In genomic region chr13:62926479-62926878, GRCm38 (mm10) we compare ENCODE assay signal across 9 mouse cellular contexts. TPM values are rescaled to one million over a fixed set of nuclear protein-coding genes. Genes with fewer than 3 reads are reported as not detected.
DNase-seq lines count a peak whose midpoint lies in the region; ATAC-seq and TF ChIP-seq lines count a peak whose summit lies in the region.
"Had no signal": no experiment of that assay in that cellular context is flagged by ENCODE, and none has a peak within 500 bp of the region (broad histone marks: within the 10 kb centered on the region; RNA-seq: fewer than 3 reads in every experiment).

No protein-coding gene starts in this region.

- H3K36me3 ChIP-seq in embryonic facial prominence, embryonic 10.5 days (replicated peaks), result no peaks in the 10 kb centered on the region
- no peaks in the 10 kb centered on the region for H3K36me3 ChIP-seq in intestine, postnatal 0 days (ENCODE audit: control insufficient read depth, insufficient read depth)
- no peaks in the 10 kb centered on the region for H3K36me3 ChIP-seq in limb, embryonic 15.5 days
- H3K36me3 ChIP-seq in neural tube, embryonic 15.5 days, result no peaks in the 10 kb centered on the region
- H3K36me3 ChIP-seq in forebrain, embryonic 12.5 days (replicated peaks), result no peaks in the 10 kb centered on the region
- H3K36me3 ChIP-seq: neural tube, embryonic 13.5 days had no signal

- peak; percentile 82 for TF ChIP-seq CTCF in intestine, postnatal 0 days (IDR thresholded peaks at IDR 0.05; ENCODE audit: low read depth)

- no peak overlapping the region for H3K9ac ChIP-seq in intestine, postnatal 0 days (ENCODE audit: low read depth, low read length)
- H3K9ac ChIP-seq in limb, embryonic 15.5 days, result no peak overlapping the region
- H3K9ac ChIP-seq in neural tube, embryonic 15.5 days (replicated peaks), result no peak overlapping the region
- H3K9ac ChIP-seq in forebrain, embryonic 12.5 days, result no peak overlapping the region
- H3K9ac ChIP-seq: neural tube, embryonic 13.5 days had no signal

- no peak overlapping the region for H3K27ac ChIP-seq in embryonic facial prominence, embryonic 10.5 days (replicated peaks)
- H3K27ac ChIP-seq in intestine, postnatal 0 days (ENCODE audit: low read depth, low read length), result no peak overlapping the region
- H3K27ac ChIP-seq in limb, embryonic 15.5 days, result peak overlapping the region; percentile 62; the same call in 1 of the 2 replicates
- no peak overlapping the region for H3K27ac ChIP-seq in neural tube, embryonic 15.5 days (replicated peaks)
- no peak overlapping the region for H3K27ac ChIP-seq in forebrain, embryonic 12.5 days
- H3K27ac ChIP-seq: neural tube, embryonic 13.5 days had no signal

- peaks cover 2% of the 10 kb centered on the region; the same call in 1 of the 2 replicates for H3K4me1 ChIP-seq in embryonic facial prominence, embryonic 10.5 days
- no peaks in the 10 kb centered on the region for H3K4me1 ChIP-seq in intestine, postnatal 0 days (replicated peaks; ENCODE audit: control insufficient read depth, insufficient read depth, low read length)
- H3K4me1 ChIP-seq in limb, embryonic 15.5 days, result peaks cover 10% of the 10 kb centered on the region; the same call in 1 of the 2 replicates
- no peaks in the 10 kb centered on the region for H3K4me1 ChIP-seq in neural tube, embryonic 15.5 days
- no peaks in the 10 kb centered on the region for H3K4me1 ChIP-seq in forebrain, embryonic 12.5 days
- H3K4me1 ChIP-seq: neural tube, embryonic 13.5 days had no signal

- H3K4me3 ChIP-seq in embryonic facial prominence, embryonic 10.5 days, result no peak overlapping the region
- no peak overlapping the region for H3K4me3 ChIP-seq in intestine, postnatal 0 days (ENCODE audit: low read depth, low read length)
- no peak overlapping the region for H3K4me3 ChIP-seq in limb, embryonic 15.5 days
- no peak overlapping the region for H3K4me3 ChIP-seq in neural tube, embryonic 15.5 days (replicated peaks)
- no peak overlapping the region for H3K4me3 ChIP-seq in forebrain, embryonic 12.5 days (replicated peaks)
- H3K4me3 ChIP-seq: neural tube, embryonic 13.5 days had no signal

- ATAC-seq in intestine, postnatal 0 days, result no peak
- ATAC-seq in limb, embryonic 15.5 days (ENCODE audit: insufficient number of reproducible peaks, low FRiP score, low TSS enrichment, low read depth), result no peak
- 0 out of 2 replicates have a peak, but pooled peaks have one; percentile 33 for ATAC-seq in neural tube, embryonic 15.5 days (ENCODE audit: low FRiP score)
- ATAC-seq in forebrain, embryonic 12.5 days (ENCODE audit: low FRiP score), result no peak

- no peaks in the 10 kb centered on the region for H3K27me3 ChIP-seq in embryonic facial prominence, embryonic 10.5 days (replicated peaks; ENCODE audit: low read depth, poor library complexity, severe bottlenecking)
- H3K27me3 ChIP-seq in intestine, postnatal 0 days (replicated peaks; ENCODE audit: control insufficient read depth, insufficient read depth, low read length), result no peaks in the 10 kb centered on the region
- no peaks in the 10 kb centered on the region for H3K27me3 ChIP-seq in limb, embryonic 15.5 days
- no peaks in the 10 kb centered on the region for H3K27me3 ChIP-seq in neural tube, embryonic 15.5 days (replicated peaks)
- no peaks in the 10 kb centered on the region for H3K27me3 ChIP-seq in forebrain, embryonic 12.5 days
- H3K27me3 ChIP-seq: neural tube, embryonic 13.5 days had no signal

- peak; percentile 44 for DNase-seq in right cerebral cortex, postnatal 4 days
- no peak for DNase-seq in right cerebral cortex, postnatal 25 days
- DNase-seq in adrenal gland, adult 2 months, result peak; percentile 71
- DNase-seq in embryonic facial prominence, embryonic 10.5 days (ENCODE audit: low spot score), result peak; percentile 63

- H3K4me2 ChIP-seq in intestine, postnatal 0 days (replicated peaks; ENCODE audit: low read depth), result no peak overlapping the region
- H3K4me2 ChIP-seq in limb, embryonic 15.5 days, result no peak overlapping the region
- no peak overlapping the region for H3K4me2 ChIP-seq in neural tube, embryonic 15.5 days
- no peak overlapping the region for H3K4me2 ChIP-seq in forebrain, embryonic 12.5 days
- H3K4me2 ChIP-seq: neural tube, embryonic 13.5 days had no signal

- no peaks in the 10 kb centered on the region for H3K9me3 ChIP-seq in embryonic facial prominence, embryonic 10.5 days
- H3K9me3 ChIP-seq in intestine, postnatal 0 days (ENCODE audit: control insufficient read depth), result no peaks in the 10 kb centered on the region
- H3K9me3 ChIP-seq in limb, embryonic 15.5 days, result no peaks in the 10 kb centered on the region
- no peaks in the 10 kb centered on the region for H3K9me3 ChIP-seq in neural tube, embryonic 15.5 days (replicated peaks)
- no peaks in the 10 kb centered on the region for H3K9me3 ChIP-seq in forebrain, embryonic 12.5 days
- H3K9me3 ChIP-seq: neural tube, embryonic 13.5 days had no signal

- whole genome bisulfite sequencing in embryonic facial prominence, embryonic 10.5 days, result 75% methylated on average over 1 of the region's 1 CpGs
- WGBS in intestine, postnatal 0 days, result 76% methylated on average over 1 of the region's 1 CpGs
- 50% methylated on average over 1 of the region's 1 CpGs for WGBS in limb, embryonic 15.5 days
- 75% methylated on average over 1 of the region's 1 CpGs for WGBS in neural tube, embryonic 15.5 days
- WGBS in forebrain, embryonic 12.5 days, result 88% methylated on average over 1 of the region's 1 CpGs

RNA-seq across cellular contexts. Expression of gene 2010111I01Rik, which starts 38.2 kb away (rescaled TPM):
- total RNA-seq in adrenal gland, adult 2 months (2021), result 10 to 100 TPM; 62.1 to 99.2 TPM
- 39.4 and 39.9 TPM in 2 replicates for polyA plus RNA-seq in adrenal gland, adult 2 months (2012; rRNA removed)
- 67.1 and 88.8 TPM in 2 replicates for polyA plus RNA-seq in embryonic facial prominence, embryonic 10.5 days (2016; fragmentation: Nextera tagmentation; extraction: Ambion mirVana)
- polyA plus RNA-seq in intestine, postnatal 0 days (2015; fragmentation: Nextera tagmentation; extraction: Ambion mirVana), result 72.7 and 73.3 TPM in 2 replicates
- 240 and 248 TPM in 2 replicates for polyA plus RNA-seq in limb, embryonic 15.5 days (2015; fragmentation: Nextera tagmentation; extraction: Ambion mirVana)
- polyA plus RNA-seq in neural tube, embryonic 15.5 days (2015; fragmentation: Nextera tagmentation; extraction: Ambion mirVana), result 36.1 and 55.1 TPM in 2 replicates
- 30.7 and 34.3 TPM in 2 replicates for polyA plus RNA-seq in forebrain, embryonic 12.5 days (2016; fragmentation: Nextera tagmentation; extraction: Ambion mirVana)

RNA-seq across cellular contexts. Expression of gene Fbp1, which starts 38.4 kb away (rescaled TPM):
- 1 to 10 TPM in 1 of 2 experiments, under 1 TPM in 1; 0.83 to 3.8 TPM for total RNA-seq in adrenal gland, adult 2 months (2021)
- polyA plus RNA-seq in adrenal gland, adult 2 months (2012; rRNA removed), result 0.27 and 0.86 TPM in 2 replicates
- not detected in 2 replicates for polyA plus RNA-seq in embryonic facial prominence, embryonic 10.5 days (2016; fragmentation: Nextera tagmentation; extraction: Ambion mirVana)
- 529 and 593 TPM in 2 replicates for polyA plus RNA-seq in intestine, postnatal 0 days (2015; fragmentation: Nextera tagmentation; extraction: Ambion mirVana)
- polyA plus RNA-seq in limb, embryonic 15.5 days (2015; fragmentation: Nextera tagmentation; extraction: Ambion mirVana), result 1.4 and 1.5 TPM in 2 replicates
- polyA plus RNA-seq in neural tube, embryonic 15.5 days (2015; fragmentation: Nextera tagmentation; extraction: Ambion mirVana), result 0.29 and 14.1 TPM in 2 replicates
- not detected in 2 replicates for polyA plus RNA-seq in forebrain, embryonic 12.5 days (2016; fragmentation: Nextera tagmentation; extraction: Ambion mirVana)

Comparison
In these comparisons a context has a peak if more than half of its experiments do, and no peak if none do; other contexts are left out.
1. RNA of gene Fbp1, which starts 38.4 kb away (polyA plus RNA-seq): 529 to 593 TPM in intestine, postnatal 0 days; 1.4 to 1.5 TPM in limb, embryonic 15.5 days, 0.27 to 0.86 TPM in adrenal gland, adult 2 months, 0.29 to 14.1 TPM in neural tube, embryonic 15.5 days, not detected in embryonic facial prominence, embryonic 10.5 days and not detected in forebrain, embryonic 12.5 days; every median in the first group is over 10 times any median in the second.